Mouse (Mus musculus) cerebellum, adult 2 months (tissue): ENCODE measurements at regions not wholly inside any gene's neighbourhood (a gene's known extent, or its start where the extent isn't known, plus 50 kb on each side); places are given as distances from the start of the nearest gene placed in this dataset.

Experiments
- DNase-seq, 2 experiments: peaks; one replicate each; pipeline ENCODE4 v3.0.0; 2021
- H3K27ac ChIP-seq: fragments of 200-500 bp; 2 replicates; pipeline ENCODE4 v1.5.1; 2012; ENCODE audit warnings: low read length, control low read depth, inconsistent platforms; ENCODE audit not compliant: insufficient read depth
- H3K27me3 ChIP-seq: fragments of 200-500 bp; 2 replicates; pipeline ENCODE4 v1.6.1; 2012; ENCODE audit warnings: inconsistent platforms, mild to moderate bottlenecking, low read length, moderate library complexity; ENCODE audit not compliant: control insufficient read depth, insufficient read depth
- H3K4me1 ChIP-seq: fragments of 200-500 bp; 2 replicates; pipeline ENCODE4 v1.6.1; 2011; ENCODE audit warnings: low read length; ENCODE audit not compliant: control insufficient read depth, insufficient read depth
- H3K4me3 ChIP-seq: fragments of 200-500 bp; replicated peaks from 2 replicates; pipeline ENCODE3; 2011; ENCODE audit warnings: mild to moderate bottlenecking, low read depth, low read length, control low read depth; ENCODE audit not compliant: insufficient read depth
- CTCF ChIP-seq: fragments of 200-500 bp; IDR thresholded peaks from 2 replicates; pipeline ENCODE4 v1.5.1; 2011; ENCODE audit warnings: low read depth, mild to moderate bottlenecking, control low read depth, low read length, moderate library complexity, borderline replicate concordance; ENCODE audit not compliant: insufficient read depth
- POLR2A ChIP-seq: fragments of 200-500 bp; IDR thresholded peaks from 2 replicates; pipeline ENCODE4 v1.6.1; 2011; ENCODE audit warnings: low read length, control low read depth, borderline replicate concordance; ENCODE audit not compliant: insufficient read depth
- WGBS: fragments of 180-500 bp; shearing (Covaris S2); methylation state at CpG from one replicate; pipeline ENCODE4 v1.1.7; 2018; 5-methylcytosine and 5-hydroxymethylcytosine counted together

DNA sequence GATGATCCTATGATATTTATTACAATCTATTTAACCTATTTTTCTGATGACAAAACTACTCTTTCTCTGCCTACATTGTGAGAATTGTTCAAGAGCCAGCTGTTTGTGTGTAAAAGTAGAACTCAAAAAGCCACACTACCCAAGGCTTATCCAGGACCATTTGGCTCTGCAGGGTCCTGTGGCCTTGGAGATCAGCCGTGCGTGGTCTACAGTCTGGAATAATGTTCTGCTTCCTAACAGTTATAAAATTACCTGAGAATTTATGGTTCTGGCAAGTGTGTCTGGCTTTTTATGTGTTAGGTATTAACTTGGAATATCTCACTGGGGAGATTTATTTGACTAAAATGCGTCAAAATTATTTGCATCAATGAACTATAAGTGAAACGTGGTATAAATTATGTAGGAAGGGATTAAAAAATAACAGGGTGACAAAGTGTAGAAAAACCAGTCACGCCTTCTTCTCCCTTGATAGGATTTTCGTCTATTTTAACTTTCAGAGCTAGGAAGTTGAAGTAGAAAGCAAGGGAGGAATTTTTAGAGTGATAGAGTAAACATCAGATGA is 1789.0 kb upstream of the Gm7489 start:
- WGBS: 73% methylated on average over 6 of the region's 6 CpGs
- Histone ChIP-seq H3K27me3 (no peaks in the 10 kb centered on the region), H3K4me3 (no peak overlapping the region), H3K27ac (no peak overlapping the region), H3K4me1 (no peaks in the 10 kb centered on the region)
- TF ChIP-seq CTCF: no peak
- TF ChIP-seq POLR2A: no peak
- no peak for DNase-seq

DNA sequence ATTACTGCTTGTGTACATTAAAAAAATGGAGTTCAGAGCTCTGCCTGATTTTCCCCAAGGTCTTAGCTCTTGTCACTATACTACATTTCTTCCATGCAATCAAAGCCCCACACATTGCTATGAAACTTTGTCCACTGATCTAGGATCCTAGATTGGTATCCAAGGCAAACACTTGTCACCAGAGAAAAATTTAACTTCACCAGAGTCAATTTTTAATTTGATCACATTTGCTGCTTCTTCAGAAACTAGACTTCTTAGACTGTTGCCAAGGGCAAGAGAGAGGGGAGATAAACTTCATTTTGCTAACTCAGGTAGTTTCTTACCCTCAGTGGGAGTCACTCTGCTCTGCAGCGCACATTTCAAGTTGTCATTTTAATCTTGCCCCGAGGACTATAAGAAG is 1775.9 kb upstream of the Gm7489 start:
- no peaks in the 10 kb centered on the region for H3K4me1 ChIP-seq
- TF ChIP-seq POLR2A: no peak
- TF ChIP-seq CTCF: no peak
- 93% methylated on average over 2 of the region's 2 CpGs for WGBS
- H3K27me3 ChIP-seq: no peaks in the 10 kb centered on the region
- no peak overlapping the region for H3K4me3 ChIP-seq
- no peak overlapping the region for H3K27ac ChIP-seq
- DNase-seq: no peak

- no peak for DNase-seq
- Histone ChIP-seq H3K4me1 (no peaks in the 10 kb centered on the region), H3K27ac (no peak overlapping the region), H3K27me3 (no peaks in the 10 kb centered on the region), H3K4me3 (no peak overlapping the region)
- 72% methylated on average over 2 of the region's 2 CpGs for WGBS
- no peak for TF ChIP-seq CTCF
- no peak for TF ChIP-seq POLR2A
These were observed 1770.2 kb upstream of the Gm7489 start for GRCm38 (mm10) chr15:52114368-52115036.

DNA sequence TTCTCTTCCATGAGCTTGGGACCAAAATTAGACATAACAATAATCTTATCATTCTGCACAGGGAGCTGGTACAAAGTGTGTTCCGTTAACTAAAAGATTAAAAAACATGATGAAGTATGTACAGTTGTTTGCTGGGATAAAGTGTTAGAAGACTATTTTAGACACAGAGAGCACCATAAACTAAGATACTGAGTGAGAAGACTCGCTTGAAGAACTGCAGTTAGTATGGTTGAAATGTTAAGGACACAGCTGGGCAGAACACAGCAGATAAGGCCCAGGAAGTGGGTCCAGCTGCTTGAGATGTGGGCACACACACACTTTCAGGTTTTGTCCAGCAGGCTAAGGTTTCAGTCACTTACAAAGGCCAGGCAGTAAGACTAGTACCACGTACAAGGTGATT is 1748.0 kb upstream of the Gm7489 start:
- WGBS: 85% methylated on average over 3 of the region's 3 CpGs
- Histone ChIP-seq H3K27me3 (no peaks in the 10 kb centered on the region), H3K4me3 (no peak overlapping the region), H3K4me1 (no peaks in the 10 kb centered on the region), H3K27ac (no peak overlapping the region)
- no peak for TF ChIP-seq CTCF
- no peak for TF ChIP-seq POLR2A
- no peak for DNase-seq

GRCm38 (mm10) chr15:52153421-52153820 is 1731.3 kb upstream of the Gm7489 start:
- Histone ChIP-seq H3K4me1 (peaks cover 4% of the 10 kb centered on the region; the same call in 1 of the 2 replicates), H3K27me3 (no peaks in the 10 kb centered on the region), H3K27ac (no peak overlapping the region), H3K4me3 (no peak overlapping the region)
- peak in 1 of 2 experiments; percentile 20 for DNase-seq
- TF ChIP-seq CTCF (peak; percentile 67; the same call in 1 of the 2 replicates), POLR2A (no peak)
- 36% methylated on average over 5 of the region's 5 CpGs for WGBS

DNA sequence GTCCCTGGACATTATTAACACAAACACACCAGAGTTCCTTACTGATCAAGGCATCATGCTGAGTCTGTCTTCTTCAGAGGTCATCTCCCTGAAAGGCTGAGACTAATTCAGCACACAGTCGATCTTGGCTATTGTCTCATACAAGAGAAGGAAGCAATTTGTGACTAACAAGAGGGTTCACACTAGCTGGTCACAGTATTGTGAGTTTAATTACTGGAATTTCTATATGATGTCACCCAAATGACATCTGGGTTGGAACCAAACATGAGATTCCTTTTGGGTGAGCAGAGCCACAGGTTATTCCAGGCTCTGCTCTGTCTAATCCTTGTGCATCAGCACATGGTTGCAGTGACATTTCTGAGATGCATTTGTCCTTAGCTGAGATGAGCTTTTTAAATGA is 1728.9 kb upstream of the Gm7489 start:
- H3K4me3 ChIP-seq: no peak overlapping the region
- DNase-seq: no peak
- H3K27me3 ChIP-seq: no peaks in the 10 kb centered on the region
- peaks cover 9% of the 10 kb centered on the region for H3K4me1 ChIP-seq
- 54% methylated on average over 1 of the region's 1 CpGs for WGBS
- TF ChIP-seq CTCF (no peak), POLR2A (no peak)
- no peak overlapping the region for H3K27ac ChIP-seq

DNA sequence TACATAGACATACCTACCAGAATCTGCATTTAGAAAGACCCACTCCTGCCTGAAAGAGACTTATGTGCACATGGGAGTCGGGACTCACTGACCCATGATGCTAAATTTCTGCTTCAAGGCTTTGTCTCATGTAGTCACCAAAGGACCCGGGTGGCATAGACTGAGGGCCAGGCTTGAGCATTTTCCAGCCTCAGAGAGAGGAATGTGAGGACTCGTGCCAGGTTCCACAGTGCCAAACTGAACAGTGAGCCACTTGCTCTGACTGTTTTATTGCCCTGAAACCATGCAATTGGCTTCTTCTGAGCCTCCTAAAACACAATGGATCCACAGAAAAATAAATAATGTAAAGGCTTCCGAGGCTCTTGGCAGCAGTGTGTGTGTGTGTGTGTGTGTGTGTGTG is 1727.9 kb upstream of the Gm7489 start:
- Histone ChIP-seq H3K4me3 (no peak overlapping the region), H3K27me3 (no peaks in the 10 kb centered on the region), H3K4me1 (peaks cover 14% of the 10 kb centered on the region), H3K27ac (peak overlapping the region; percentile 70; the same call in 1 of the 2 replicates)
- peak; percentile 64 to 78 for DNase-seq
- TF ChIP-seq POLR2A (no peak), CTCF (no peak)
- WGBS: 4% methylated on average over 4 of the region's 4 CpGs

DNA sequence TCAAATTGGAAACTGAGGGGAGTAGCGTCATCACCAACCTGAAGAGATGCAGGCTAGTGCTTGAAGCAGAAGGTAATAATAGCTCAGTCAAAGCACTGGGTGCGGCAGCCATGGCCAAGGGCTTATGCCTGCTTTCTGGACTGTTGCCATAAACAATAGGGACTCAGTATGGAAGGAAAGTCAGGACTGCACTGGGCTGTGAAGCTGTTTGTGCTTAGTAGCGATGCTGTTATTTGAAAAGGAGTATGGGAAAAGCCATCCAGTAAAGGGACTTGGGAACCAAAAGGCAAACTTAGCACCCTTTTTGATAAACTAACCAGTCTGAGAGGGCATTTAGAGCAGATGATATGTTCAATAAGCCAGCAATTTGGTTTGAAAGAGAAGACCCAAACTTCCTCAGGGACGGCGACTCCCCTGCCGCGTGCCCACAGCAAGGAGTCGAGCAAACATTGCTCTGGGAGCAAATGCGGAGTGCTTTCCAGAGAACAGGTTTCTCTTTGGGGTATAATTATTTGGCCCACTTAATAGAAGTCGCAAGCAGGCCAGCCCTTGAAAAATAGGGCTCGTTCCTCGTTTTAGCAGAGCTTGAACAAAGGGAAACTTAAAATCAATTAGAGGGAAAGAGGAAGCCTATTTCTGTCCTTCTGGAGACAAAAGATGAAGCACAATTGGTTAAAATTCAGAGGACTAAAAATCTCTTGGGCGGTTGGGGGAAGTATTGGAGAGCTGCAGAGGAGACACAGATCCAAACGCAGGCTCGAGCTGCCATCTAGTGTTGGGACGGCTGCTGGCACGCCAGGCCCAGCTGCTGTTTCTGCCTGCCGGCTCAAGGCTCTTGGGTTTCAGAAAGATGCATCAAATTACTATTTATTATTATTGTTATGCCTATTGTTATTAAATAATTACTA is 1724.3 kb upstream of the Gm7489 start:
- DNase-seq: peak; percentile 88 to 89
- Histone ChIP-seq H3K27me3 (no peaks in the 10 kb centered on the region), H3K4me1 (peaks cover 31% of the 10 kb centered on the region), H3K4me3 (no peak overlapping the region), H3K27ac (peak overlapping the region; percentile 50; the same call in 1 of the 2 replicates)
- TF ChIP-seq POLR2A: no peak
- peak; percentile 93 for TF ChIP-seq CTCF
- 5% methylated on average over 18 of the region's 18 CpGs for WGBS
